Mouse (Mus musculus) lung, postnatal 0 days (tissue): ENCODE measurements around the gene E130309D02Rik. TPM values are rescaled to one million over a fixed set of nuclear protein-coding genes. Genes with fewer than 3 reads are reported as not detected.

Experiments
- ATAC-seq: fragments of 200-750 bp; cut with Nextera tagmentation; 2 replicates; pipeline ENCODE4 v1.8.0; 2017; ENCODE audit warnings: moderate library complexity
- DNase-seq: peaks from one replicate; pipeline ENCODE4 v3.0.0-alpha.2; 2016; ENCODE audit warnings: low spot score
- H3K27ac ChIP-seq: fragments of 300-500 bp; sonication (generic); 2 replicates; pipeline ENCODE4 v1.5.1; 2014; ENCODE audit warnings: antibody characterized with exemption, mild to moderate bottlenecking, low read length, mixed read lengths
- H3K27me3 ChIP-seq: fragments of 300-500 bp; sonication (generic); replicated peaks from 2 replicates; pipeline ENCODE4 v1.6.1; 2014; ENCODE audit warnings: low read length, mixed read lengths; ENCODE audit not compliant: insufficient read depth
- H3K36me3 ChIP-seq: fragments of 300-500 bp; sonication (generic); 2 replicates; pipeline ENCODE4 v1.6.1; 2014; ENCODE audit warnings: low read length, mixed read lengths; ENCODE audit not compliant: insufficient read depth
- H3K4me1 ChIP-seq: fragments of 300-500 bp; sonication (generic); 2 replicates; pipeline ENCODE4 v1.6.1; 2014; ENCODE audit warnings: antibody characterized with exemption, low read depth, low read length, mixed read lengths; ENCODE audit not compliant: insufficient read depth
- H3K4me2 ChIP-seq: fragments of 300-500 bp; sonication (generic); replicated peaks from 2 replicates; pipeline ENCODE4 v1.6.1; 2014; ENCODE audit warnings: low read depth, mild to moderate bottlenecking, low read length, moderate library complexity, mixed read lengths
- H3K4me3 ChIP-seq: fragments of 300-500 bp; sonication (generic); 2 replicates; pipeline ENCODE4 v1.5.1; 2014; ENCODE audit warnings: low read depth, low read length
- H3K9ac ChIP-seq: fragments of 300-500 bp; sonication (generic); replicated peaks from 2 replicates; pipeline ENCODE4 v1.6.1; 2014; ENCODE audit warnings: low read depth, mild to moderate bottlenecking
- H3K9me3 ChIP-seq: fragments of 300-500 bp; sonication (generic); 2 replicates; pipeline ENCODE4 v1.6.1; 2016; ENCODE audit warnings: low read length, mixed read lengths
- CTCF ChIP-seq: IDR thresholded peaks from 2 replicates; pipeline ENCODE4 v1.5.1; 2016; ENCODE audit warnings: antibody characterized with exemption, mild to moderate bottlenecking
- EP300 ChIP-seq: IDR thresholded peaks from 2 replicates; pipeline ENCODE4 v1.6.1; 2016; ENCODE audit warnings: antibody characterized with exemption, mild to moderate bottlenecking, control low read depth
- WGBS: fragments of 180-500 bp; shearing (Covaris S2); extraction: QIAGEN DNeasy Blood & Tissue Kit; methylation state at CpG from one replicate; pipeline ENCODE4 v1.1.7; 2014; 5-methylcytosine and 5-hydroxymethylcytosine counted together
- polyA plus RNA-seq: library from polyadenylated mRNA; unstranded; fragments of >200 nt; fragmentation: Nextera tagmentation; extraction: Ambion mirVana; gene quantifications from 2 replicates; pipeline ENCODE4 v1.2.1, GENCODE M21; 2015

E130309D02Rik gene
- polyA plus RNA-seq, 1 experiment from 2014 or later = 19.5 TPM

DNA sequence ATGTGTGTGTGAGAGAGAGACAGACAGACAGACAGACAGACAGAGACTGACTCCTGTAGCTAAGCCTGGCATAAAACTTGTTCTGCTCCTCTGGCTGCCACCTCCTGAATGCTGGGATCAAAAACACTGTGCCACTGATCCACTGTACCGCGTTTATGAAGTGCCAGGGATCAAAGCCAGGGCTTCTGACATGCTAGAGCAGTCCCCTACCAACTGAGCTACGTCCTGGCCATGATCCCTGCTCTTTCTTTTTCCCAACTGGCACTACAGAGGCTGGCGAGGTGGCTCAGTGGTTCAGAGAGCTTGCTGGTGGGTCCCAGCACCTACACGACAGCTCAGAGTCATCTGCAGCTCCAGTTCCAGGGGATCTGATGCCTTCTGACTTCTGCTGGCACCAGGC, 39.4 kb downstream of the E130309D02Rik start:
- DNase-seq = no peak
- no peaks in the 10 kb centered on the region for H3K27me3 ChIP-seq
- H3K9me3 ChIP-seq = no peaks in the 10 kb centered on the region
- TF ChIP-seq CTCF = no peak
- no peak for TF ChIP-seq EP300
- no peaks in the 10 kb centered on the region for H3K36me3 ChIP-seq
- no peaks in the 10 kb centered on the region for H3K4me1 ChIP-seq
- no peak overlapping the region for H3K4me2 ChIP-seq
- no peak overlapping the region for H3K9ac ChIP-seq
- 53% methylated on average over 5 of the region's 5 CpGs for WGBS
- no peak overlapping the region for H3K27ac ChIP-seq
- H3K4me3 ChIP-seq = no peak overlapping the region
- no peak for ATAC-seq

DNA sequence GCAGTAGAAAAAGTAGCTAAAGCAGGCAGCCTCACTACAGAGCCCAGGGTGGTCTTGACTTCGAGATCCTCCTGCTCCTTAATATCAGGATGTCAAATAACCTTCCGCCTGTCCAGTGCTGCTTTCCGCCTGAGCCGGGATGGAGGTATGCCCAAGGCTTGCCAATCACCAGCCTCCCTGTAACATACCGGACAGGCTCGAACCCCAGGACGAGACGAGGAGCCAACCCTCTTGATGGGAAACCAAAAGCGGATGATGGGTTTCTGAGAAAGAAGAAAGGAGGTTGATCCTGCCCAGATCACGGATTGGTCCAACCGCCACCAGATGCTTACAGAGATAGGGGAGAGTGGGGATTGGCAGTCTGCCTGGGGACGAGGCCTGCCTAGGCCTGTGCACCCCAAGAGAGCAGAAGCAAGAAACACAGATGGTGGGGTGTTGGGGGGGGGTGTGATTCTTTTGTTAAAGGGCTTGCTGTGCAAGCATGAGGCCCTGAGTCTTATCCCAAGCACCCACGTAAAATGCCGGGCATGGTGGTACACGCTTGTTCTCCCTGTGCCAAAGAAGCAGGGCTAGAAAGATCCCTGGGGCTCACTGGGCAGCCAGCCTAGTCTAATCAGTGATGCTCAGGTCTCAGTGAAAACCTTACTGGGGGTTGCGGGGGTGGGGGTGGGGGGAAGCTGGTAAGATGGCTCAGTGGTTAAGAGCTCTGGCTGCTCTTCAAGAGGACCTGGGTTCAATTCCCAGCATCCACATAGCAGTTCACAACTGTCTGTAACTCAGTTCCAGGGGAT, 42.4 kb downstream of the E130309D02Rik start:
- H3K27me3 ChIP-seq = no peaks in the 10 kb centered on the region
- no peak overlapping the region for H3K4me2 ChIP-seq
- H3K36me3 ChIP-seq = no peaks in the 10 kb centered on the region
- DNase-seq (no peak), ATAC-seq (no peak)
- WGBS = 89% methylated on average over 16 of the region's 16 CpGs
- no peak overlapping the region for H3K27ac ChIP-seq
- TF ChIP-seq CTCF (no peak), EP300 (no peak)
- H3K9ac ChIP-seq = no peak overlapping the region
- no peaks in the 10 kb centered on the region for H3K9me3 ChIP-seq
- no peaks in the 10 kb centered on the region for H3K4me1 ChIP-seq
- H3K4me3 ChIP-seq = no peak overlapping the region

DNA sequence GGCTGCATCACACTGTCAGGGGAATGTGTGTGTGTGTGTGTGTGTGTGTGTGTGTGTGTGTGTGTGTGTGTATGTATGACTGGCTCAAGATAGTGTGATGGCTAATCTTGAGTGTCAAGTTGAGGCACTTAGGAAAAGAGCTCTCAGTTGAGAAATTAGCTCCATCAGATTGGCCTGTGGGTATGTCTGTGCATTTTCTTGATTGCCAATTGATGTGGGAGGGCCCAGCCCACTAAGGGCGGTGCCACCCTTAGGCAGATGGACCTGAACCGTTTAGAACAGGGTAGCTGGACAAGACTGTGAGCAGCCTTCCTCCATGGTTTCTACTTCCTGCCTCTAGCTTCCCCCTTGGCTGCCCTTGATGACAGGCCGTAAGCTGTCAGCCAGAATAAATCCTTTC, 43.1 kb downstream of the E130309D02Rik start:
- ATAC-seq = no peak
- Histone ChIP-seq H3K27ac (no peak overlapping the region), H3K4me2 (no peak overlapping the region), H3K9ac (no peak overlapping the region), H3K4me1 (no peaks in the 10 kb centered on the region), H3K4me3 (no peak overlapping the region), H3K27me3 (no peaks in the 10 kb centered on the region), H3K36me3 (no peaks in the 10 kb centered on the region), H3K9me3 (no peaks in the 10 kb centered on the region)
- no peak for DNase-seq
- 61% methylated on average over 3 of the region's 3 CpGs for WGBS
- TF ChIP-seq CTCF (no peak), EP300 (no peak)

DNA sequence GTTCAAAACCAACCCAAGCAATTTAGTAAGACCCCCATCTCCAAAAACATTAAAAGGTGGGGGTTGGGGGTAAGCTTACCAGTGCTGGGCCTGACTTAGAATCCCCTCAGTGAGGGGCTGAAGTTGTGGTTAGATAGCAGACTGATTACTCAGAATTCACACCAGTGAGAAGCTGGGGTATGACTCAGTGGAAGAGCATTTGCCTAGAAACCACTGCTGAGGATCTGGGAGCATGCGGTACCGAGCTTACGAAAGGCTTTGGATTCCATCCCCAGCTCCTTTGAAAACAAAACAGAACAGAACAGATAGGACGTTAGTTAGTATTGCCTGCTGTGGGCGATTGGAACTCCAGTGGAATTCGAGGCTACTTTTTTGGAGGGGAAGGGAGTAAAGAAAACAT, 43.5 kb downstream of the E130309D02Rik start:
- H3K9ac ChIP-seq = no peak overlapping the region
- no peaks in the 10 kb centered on the region for H3K9me3 ChIP-seq
- DNase-seq = no peak
- H3K4me3 ChIP-seq = no peak overlapping the region
- no peak overlapping the region for H3K27ac ChIP-seq
- no peaks in the 10 kb centered on the region for H3K36me3 ChIP-seq
- H3K4me2 ChIP-seq = no peak overlapping the region
- WGBS = 80% methylated on average over 6 of the region's 6 CpGs
- no peak for TF ChIP-seq CTCF
- TF ChIP-seq EP300 = no peak
- no peaks in the 10 kb centered on the region for H3K27me3 ChIP-seq
- H3K4me1 ChIP-seq = no peaks in the 10 kb centered on the region
- no peak for ATAC-seq

DNA sequence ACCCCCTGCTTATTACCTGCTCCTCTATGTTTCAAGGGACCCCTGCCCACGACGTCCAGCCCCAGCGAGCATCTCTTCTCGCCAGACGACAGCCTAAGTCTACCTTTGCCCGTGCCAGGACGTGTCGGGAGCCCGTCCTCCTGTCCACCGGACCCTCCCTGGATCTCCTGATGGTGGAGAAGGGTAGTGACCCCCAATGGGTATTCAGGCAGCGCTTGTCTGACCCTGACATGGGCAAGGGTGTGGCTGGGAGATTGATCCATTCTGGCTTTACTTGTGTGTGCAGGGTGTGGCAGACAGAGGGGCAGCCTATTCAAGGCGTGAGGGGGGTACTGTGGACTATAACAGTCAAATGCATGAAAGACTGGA, 45.0 kb downstream of the E130309D02Rik start:
- no peak overlapping the region for H3K27ac ChIP-seq

DNA sequence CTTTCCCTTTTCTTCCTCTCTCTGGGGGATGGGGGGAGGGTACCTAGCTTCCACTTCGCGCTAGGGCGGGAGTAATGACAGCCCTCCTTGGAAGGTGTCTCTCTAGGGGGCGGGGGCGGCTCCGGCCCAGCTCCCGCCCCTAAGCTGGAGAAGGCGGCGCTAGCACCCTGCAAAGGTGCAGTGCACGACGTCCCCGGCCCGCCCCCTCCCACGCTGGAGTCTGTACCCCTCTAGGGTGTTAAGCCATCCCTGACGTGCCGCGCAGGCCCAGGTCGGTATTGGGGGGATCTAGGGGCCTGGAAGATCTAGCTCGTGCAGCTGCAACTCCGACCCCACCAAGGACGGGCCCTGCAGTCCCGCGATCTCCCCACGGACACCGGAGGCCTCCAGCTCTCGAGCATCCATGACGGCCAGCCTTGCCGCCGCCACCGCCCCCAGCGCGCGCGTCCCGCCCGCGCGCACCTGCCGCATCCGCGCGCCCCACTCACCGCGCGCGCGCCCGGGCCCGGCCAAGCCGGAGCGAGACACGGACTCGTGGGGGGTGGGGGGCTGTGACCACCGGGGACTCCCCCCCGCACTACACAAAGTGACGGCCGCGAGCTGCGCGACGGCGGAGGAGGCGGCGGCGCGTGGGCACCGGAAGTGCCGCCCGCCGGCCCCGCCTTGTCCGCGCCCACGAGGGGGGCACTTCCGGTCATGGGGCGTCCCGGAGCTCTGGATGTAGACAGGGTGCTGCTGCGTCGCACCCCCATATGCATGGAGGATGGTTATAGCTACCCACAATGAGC, 45.6 kb downstream of the E130309D02Rik start, which contains the start of gene Zfp316:
Gene Zfp316 (minus strand): TSS at position 660 of the 788 bp plus-strand sequence.
- no peaks in the 10 kb centered on the region for H3K9me3 ChIP-seq
- ATAC-seq (peak; percentile 89), DNase-seq (peak; percentile 69)
- H3K27ac ChIP-seq = no peak within 1 kb of the TSS
- H3K4me2 ChIP-seq = peak within 1 kb of the TSS; percentile 94
- H3K36me3 ChIP-seq = no peaks in the 10 kb centered on the region
- no peaks in the 10 kb centered on the region for H3K4me1 ChIP-seq
- no peak for TF ChIP-seq CTCF
- TF ChIP-seq EP300 = no peak
- peak within 1 kb of the TSS; percentile 88 for H3K4me3 ChIP-seq
- under 1% methylated on average over 52 of the region's 79 CpGs for WGBS
- H3K27me3 ChIP-seq = no peaks in the 10 kb centered on the region
- H3K9ac ChIP-seq = peak within 1 kb of the TSS; percentile 52

More for the DNA sequence above, 45.0 kb downstream of the E130309D02Rik start:
- DNase-seq = no peak
- Histone ChIP-seq H3K4me2 (peak overlapping the region; percentile 94), H3K4me3 (peak overlapping the region; percentile 88), H3K27me3 (no peaks in the 10 kb centered on the region), H3K9ac (peak overlapping the region; percentile 52), H3K36me3 (no peaks in the 10 kb centered on the region), H3K9me3 (no peaks in the 10 kb centered on the region), H3K4me1 (no peaks in the 10 kb centered on the region)
- 3% methylated on average over 12 of the region's 12 CpGs for WGBS
- ATAC-seq = peak; percentile 7; the same call in 1 of the 2 replicates
- no peak for TF ChIP-seq EP300
- 0 out of 2 replicates have a peak, but pooled peaks have one; percentile 1 for TF ChIP-seq CTCF
